Mouse (Mus musculus) thymus, postnatal 0 days (tissue): ENCODE results near the gene Usp13. TPM values are rescaled to one million over a fixed set of nuclear protein-coding genes. Genes with fewer than 3 reads are reported as not detected.

Source experiments
- DNase-seq: peaks from one replicate; pipeline ENCODE4 v3.0.0-alpha.2; 2015; ENCODE audit warnings: low spot score
- polyA plus RNA-seq: library from polyadenylated mRNA; unstranded; fragments of >200 nt; fragmentation: Nextera tagmentation; extraction: Ambion mirVana; gene quantifications from 2 replicates; pipeline ENCODE4 v1.2.1, GENCODE M21; 2015

The Usp13 gene
- polyA plus RNA-seq, 1 experiment from 2014 or later: 0.38 TPM

DNA sequence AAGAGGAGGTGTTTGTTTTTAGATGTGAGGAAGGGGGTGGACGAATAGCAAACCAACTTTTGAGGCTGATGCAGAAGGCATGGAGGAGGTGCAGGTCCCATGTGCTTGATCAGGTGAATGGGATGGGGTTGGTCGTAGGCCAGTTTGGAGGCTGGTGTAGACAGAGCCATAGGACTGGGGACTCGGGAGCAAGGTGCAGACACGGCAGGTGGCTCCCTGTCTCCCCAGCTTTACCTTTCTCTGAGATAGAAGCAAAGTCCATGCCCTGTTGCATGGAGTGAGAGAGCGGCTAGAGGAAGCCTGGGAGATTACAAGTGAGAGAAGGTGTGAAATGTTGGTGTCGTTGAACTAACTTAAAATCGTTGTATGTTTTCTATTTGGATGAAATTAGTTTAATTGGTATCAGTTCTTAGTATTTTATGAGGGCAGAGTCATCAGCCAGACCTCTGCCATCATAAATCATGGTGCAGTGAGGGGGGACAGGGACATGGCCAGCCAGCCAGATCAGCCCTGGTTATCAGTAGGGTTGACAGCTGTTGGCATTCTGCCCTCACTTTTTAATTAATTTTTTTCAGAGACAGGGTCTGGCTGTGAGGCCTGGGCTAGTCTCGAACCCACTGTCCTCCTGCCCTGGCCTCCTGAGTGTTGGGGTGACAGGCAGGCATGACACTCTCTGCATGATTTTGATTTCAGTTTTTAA lies 122.6 kb downstream of the Usp13 start:
- no peak for DNase-seq

DNA sequence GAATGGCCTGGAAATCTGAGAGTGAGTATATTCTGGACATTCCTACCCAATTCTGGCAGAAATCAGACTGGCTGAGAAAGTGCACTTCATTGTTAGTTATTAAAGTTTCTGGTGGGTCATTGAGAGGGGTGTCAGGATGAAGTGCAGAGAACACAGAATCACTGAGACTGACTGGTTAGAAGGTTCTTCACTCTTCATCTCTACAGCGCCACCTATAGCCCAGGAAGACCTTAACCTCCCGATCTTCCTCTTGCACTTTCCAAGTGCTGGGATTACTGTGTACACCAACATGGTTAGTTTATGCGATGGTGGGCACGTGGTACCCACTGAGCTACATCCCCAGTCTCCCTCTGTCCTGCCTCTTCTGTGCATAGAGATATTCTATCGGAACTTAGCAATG lies 130.1 kb downstream of the Usp13 start:
- no peak for DNase-seq

DNA sequence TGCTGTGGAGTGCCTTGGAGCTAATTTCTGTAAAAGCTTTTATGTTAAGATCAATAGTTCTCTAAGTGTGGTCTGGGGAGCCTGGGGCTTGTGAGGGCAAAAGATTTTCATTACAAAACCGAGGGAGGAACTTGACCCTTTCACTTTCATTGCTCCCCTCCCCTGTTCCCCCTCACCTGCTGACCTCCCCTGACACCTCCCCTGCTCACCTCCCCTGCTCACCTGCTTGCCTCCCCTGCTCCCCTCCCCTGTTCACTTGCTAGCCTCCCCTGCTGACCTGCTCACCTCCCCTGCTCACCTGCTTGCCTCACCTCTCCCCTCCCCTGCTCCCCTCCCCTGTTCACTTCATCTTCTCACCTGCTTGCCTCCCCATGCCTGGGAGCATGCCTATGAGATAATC lies 134.0 kb downstream of the Usp13 start:
- no peak for DNase-seq

DNA sequence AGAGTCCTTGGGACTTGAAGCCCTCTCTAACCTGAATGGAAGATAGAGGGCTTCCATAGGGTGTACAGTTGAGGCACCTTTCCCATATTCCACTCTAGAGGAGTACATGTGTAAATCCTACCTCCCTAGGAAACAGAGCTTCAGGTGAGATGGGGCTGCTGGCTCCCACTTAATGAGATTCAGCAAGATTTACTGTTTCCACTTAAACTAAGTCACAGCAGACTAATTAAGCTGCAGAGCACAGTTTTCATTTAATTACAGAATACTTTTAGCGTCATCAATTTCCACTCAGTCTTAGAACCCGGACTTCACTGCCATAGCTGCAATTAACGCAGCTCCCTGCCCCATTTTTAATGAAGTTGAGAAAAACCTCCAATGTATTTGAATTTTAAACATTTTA lies 144.1 kb downstream of the Usp13 start:
- no peak for DNase-seq

DNA sequence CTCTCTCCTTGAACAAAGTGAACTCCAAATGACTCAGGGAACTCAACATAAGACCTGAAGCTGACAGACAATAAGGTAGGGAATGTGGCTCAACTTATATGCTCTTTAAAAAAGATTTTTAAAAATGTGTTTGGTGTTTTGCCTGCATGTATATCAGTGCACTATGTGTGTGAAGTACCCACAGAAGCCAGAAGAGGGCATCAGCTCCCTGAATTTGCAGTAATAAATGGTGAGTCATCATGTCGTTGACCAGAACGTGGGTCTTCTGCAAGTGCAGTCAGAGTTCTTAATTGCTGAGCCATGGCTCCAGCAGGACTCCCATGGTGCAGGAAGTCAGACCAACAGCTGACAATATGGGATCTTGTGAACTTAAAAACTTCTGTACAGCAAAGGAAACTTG lies 148.2 kb downstream of the Usp13 start:
- DNase-seq: no peak

DNA sequence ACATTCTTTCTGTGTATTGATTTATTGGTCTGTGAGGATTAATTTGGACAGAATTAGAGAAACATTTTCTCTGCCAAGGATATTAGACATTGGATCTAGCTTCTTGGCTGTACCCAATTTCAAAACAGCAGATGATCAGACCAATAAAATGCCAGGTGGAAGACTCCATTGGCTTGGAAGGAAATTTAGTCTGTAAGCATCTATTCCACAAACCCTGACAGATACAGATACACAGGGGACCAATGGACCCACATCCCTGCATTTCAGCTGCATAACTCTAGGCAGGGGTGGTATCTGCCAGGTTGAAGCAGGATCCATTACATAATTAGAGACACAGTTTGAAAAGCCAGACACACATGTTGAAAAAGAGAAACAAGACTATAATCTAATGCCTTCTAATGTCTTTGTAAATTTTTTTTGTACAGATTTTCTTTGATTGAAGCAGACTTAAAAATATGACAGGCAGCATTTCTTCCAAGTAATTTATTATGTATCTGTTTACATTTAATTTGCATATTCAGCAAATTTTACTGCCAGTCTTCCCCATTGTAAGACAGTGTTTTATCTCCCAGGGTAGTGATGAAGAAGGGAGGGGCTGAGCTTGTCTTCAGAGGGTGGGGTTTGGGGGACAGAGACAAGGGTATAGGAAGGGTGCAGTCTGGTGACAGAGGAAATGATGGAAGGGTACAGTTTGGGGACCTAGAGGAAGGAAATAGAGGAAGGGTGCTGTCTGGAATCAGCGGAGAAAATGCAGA lies 151.5 kb downstream of the Usp13 start:
- no peak for DNase-seq

DNA sequence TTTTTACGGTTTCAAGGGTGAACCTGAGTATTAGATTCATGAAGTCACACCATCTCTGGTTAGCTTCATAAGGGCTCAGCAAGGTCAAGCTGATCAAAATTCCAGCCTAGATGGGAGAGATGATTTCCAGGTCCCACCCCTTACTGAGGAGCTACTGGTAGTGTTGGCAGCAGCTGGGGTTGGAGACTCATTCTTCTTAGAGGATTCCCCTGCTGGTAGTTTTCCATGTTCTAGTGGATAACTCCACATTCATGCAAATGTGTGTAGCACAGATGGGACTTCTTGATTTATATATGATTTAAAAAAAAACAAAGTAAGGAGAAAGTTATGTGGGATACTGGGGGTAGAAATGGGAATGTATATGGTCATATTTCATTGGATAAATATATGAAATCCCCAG lies 152.9 kb downstream of the Usp13 start:
- DNase-seq: no peak

DNA sequence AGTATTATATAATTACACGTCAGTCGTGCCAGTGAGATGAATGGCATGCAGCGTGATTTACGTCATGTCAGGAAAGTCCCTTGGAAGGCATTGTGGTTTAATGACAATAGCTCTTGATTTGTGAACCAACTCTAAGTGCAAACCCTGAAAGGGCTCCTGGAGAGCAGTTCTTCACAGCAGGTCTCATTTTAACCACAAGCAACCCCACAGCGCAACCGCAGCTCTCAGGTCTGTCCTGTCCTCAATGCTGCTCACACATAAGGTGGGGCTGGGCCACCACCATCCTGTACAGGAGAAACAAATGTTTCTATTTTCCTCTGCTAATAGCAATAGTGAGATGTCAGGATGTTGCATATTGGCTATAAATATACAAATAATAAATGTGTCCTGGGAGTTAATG lies 161.9 kb downstream of the Usp13 start:
- DNase-seq: no peak

DNA sequence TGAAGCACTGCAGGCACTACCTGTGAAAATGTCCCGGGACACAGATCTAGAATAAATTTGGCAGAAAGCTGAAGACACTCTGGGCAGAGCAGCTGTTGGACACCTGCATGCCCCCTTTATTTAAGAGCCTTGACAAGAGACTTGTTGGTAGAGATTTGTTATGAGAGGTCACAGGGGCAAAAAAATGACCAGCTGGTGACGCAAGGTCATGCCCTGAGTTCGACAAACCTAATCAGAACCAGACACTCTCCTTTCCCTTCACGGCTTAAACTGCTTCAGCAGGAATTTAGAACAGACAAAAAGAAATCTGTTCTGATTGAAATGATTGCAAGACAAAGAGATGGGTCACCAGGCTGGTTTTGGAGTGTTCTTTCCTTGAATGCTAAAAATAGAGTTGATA lies 162.6 kb downstream of the Usp13 start:
- no peak for DNase-seq

DNA sequence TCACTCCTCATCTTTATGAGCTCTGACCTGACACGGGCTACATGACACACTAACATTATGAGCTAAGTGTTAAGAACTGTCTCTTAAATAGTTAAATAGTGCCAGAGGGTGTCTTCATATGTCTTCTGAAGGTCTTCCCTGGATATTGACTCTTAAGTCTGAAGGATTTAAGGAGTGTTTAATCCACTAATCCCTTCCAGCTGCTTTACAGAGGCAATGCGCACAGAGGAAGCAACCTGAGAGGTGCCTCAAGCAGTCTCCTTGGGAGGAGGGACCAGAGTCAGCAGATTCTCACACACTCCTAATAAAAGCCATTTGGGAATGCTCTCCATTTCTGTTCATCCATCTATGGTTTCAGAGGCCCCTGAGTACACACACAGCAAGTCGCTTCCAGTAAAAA lies 167.8 kb downstream of the Usp13 start:
- no peak for DNase-seq

Other genes starting within 250 kb of the Usp13 start
- 43.3 and 45.5 TPM in 2 replicates for gene Gnb4, start 201.0 kb upstream of the Usp13 start, polyA plus RNA-seq
- gene Actl6a, start 111.2 kb upstream of the Usp13 start, polyA plus RNA-seq: 164 and 171 TPM in 2 replicates
- gene Ndufb5, start 80.6 kb upstream of the Usp13 start, polyA plus RNA-seq: 360 and 369 TPM in 2 replicates
- gene Mrpl47, start 79.9 kb upstream of the Usp13 start, polyA plus RNA-seq: 39.3 and 42.6 TPM in 2 replicates